Mouse (Mus musculus) CH12.LX (cell line): ENCODE data around the gene Tsr1. TPM values are rescaled to one million over a fixed set of nuclear protein-coding genes. Genes with fewer than 3 reads are reported as not detected.

Experiments
- DNase-seq: peaks from one replicate; pipeline ENCODE4 v3.0.0-alpha.2; 2013; ENCODE audit errors: extremely low read depth
- H3K27ac ChIP-seq: 2 replicates; pipeline ENCODE4 v1.5.1; 2012; ENCODE audit warnings: low read depth, mild to moderate bottlenecking, control low read depth, moderate library complexity; ENCODE audit not compliant: insufficient read depth
- H3K27me3 ChIP-seq: replicated peaks from 2 replicates; pipeline ENCODE3; 2012; ENCODE audit warnings: inconsistent platforms
- H3K36me3 ChIP-seq, 2 experiments: replicated peaks in 1 of 2; 2 replicates each; pipeline versions ENCODE3 to v1.6.1; 2012; ENCODE audit warnings: inconsistent platforms in 1 of 2, low read length in 1 of 2, mild to moderate bottlenecking in 1 of 2, mixed read lengths in 1 of 2, moderate library complexity in 1 of 2; ENCODE audit not compliant: control insufficient read depth in 1 of 2, insufficient read depth in 1 of 2
- H3K4me1 ChIP-seq, 2 experiments: 2 replicates each; pipeline ENCODE4 v1.6.1; 2012; ENCODE audit warnings: inconsistent platforms in 1 of 2, moderate library complexity in 1 of 2; ENCODE audit not compliant: insufficient read depth in 2 of 2, control insufficient read depth in 1 of 2
- H3K4me2 ChIP-seq: 2 replicates; pipeline ENCODE4 v1.6.1; 2012; ENCODE audit warnings: low read depth, mild to moderate bottlenecking, control low read depth; ENCODE audit not compliant: poor library complexity, insufficient read depth, severe bottlenecking
- H3K4me3 ChIP-seq, 3 experiments: fragments of 150-350 bp in 1 of 3; sonication (generic) in 1 of 3; replicated peaks in 1 of 3; 2 replicates each; pipeline versions ENCODE3 to v1.5.1; 2011 to 2012; ENCODE audit warnings: low read depth in 2 of 3, low read length in 2 of 3, mild to moderate bottlenecking in 2 of 3, moderate library complexity in 2 of 3, control low read depth in 1 of 3, improper control_type of control experiment in 1 of 3, inconsistent platforms in 1 of 3, mixed read lengths in 1 of 3; ENCODE audit not compliant: poor library complexity in 1 of 3
- H3K79me2 ChIP-seq: replicated peaks from 2 replicates; pipeline ENCODE4 v1.6.1; 2012; ENCODE audit warnings: mild to moderate bottlenecking, moderate library complexity; ENCODE audit not compliant: control insufficient read depth, poor library complexity, insufficient read depth, severe bottlenecking; ENCODE audit errors: extremely low read depth
- H3K9ac ChIP-seq: 2 replicates; pipeline ENCODE4 v1.6.1; 2012; ENCODE audit warnings: low read depth, mild to moderate bottlenecking, control low read depth, moderate library complexity; ENCODE audit not compliant: insufficient read depth
- H3K9me3 ChIP-seq: replicated peaks from 2 replicates; pipeline ENCODE3; 2012; ENCODE audit warnings: low read length, inconsistent platforms, mixed read lengths
- BHLHE40 ChIP-seq: IDR thresholded peaks from 2 replicates; pipeline ENCODE4 v1.6.1; 2011; ENCODE audit warnings: mild to moderate bottlenecking, low read depth, low read length, improper control_type of control experiment
- GABPA ChIP-seq: IDR thresholded peaks from 2 replicates; pipeline ENCODE4 v1.6.1; 2012; ENCODE audit warnings: low read depth, low read length, improper control_type of control experiment, inconsistent platforms; ENCODE audit not compliant: insufficient replicate concordance
- JUND ChIP-seq: conservative IDR thresholded peaks from 2 replicates; pipeline ENCODE4 v1.6.1; 2011; ENCODE audit warnings: low read depth, low read length, improper control_type of control experiment
- KAT2A ChIP-seq: IDR thresholded peaks from 2 replicates; pipeline ENCODE4 v1.6.1; 2012; ENCODE audit warnings: low read length, improper control_type of control experiment, inconsistent platforms; ENCODE audit not compliant: insufficient replicate concordance
- MAZ ChIP-seq: IDR thresholded peaks from 2 replicates; pipeline ENCODE4 v1.6.1; 2012; ENCODE audit warnings: low read depth, mild to moderate bottlenecking, inconsistent platforms, low read length, improper control_type of control experiment, moderate library complexity
- PAX5 ChIP-seq: IDR thresholded peaks from 2 replicates; pipeline ENCODE4 v1.6.1; 2012; ENCODE audit warnings: low read length, inconsistent platforms, mixed read lengths
- POLR2A ChIP-seq: IDR thresholded peaks from 2 replicates; pipeline ENCODE4 v1.6.1; 2011; ENCODE audit warnings: low read depth, mild to moderate bottlenecking, improper control_type of control experiment, low read length
- SMC3 ChIP-seq: IDR thresholded peaks from 2 replicates; pipeline ENCODE4 v1.6.1; 2011; ENCODE audit warnings: low read depth, low read length, improper control_type of control experiment
- ZC3H11A ChIP-seq: IDR thresholded peaks from 2 replicates; pipeline ENCODE4 v1.6.1; 2012; ENCODE audit warnings: low read depth, mild to moderate bottlenecking, inconsistent platforms, low read length, improper control_type of control experiment
- ZKSCAN1 ChIP-seq: IDR thresholded peaks from 2 replicates; pipeline ENCODE4 v1.6.1; 2012; ENCODE audit warnings: low read depth, inconsistent platforms, low read length, improper control_type of control experiment, borderline replicate concordance
- ZMIZ1 ChIP-seq: IDR thresholded peaks from 2 replicates; pipeline ENCODE4 v1.6.1; 2012; ENCODE audit warnings: low read depth, mild to moderate bottlenecking, inconsistent platforms, low read length, improper control_type of control experiment
- ZNF384 ChIP-seq: IDR thresholded peaks from 2 replicates; pipeline ENCODE4 v1.6.1; 2012; ENCODE audit warnings: low read depth, low read length, improper control_type of control experiment, inconsistent platforms
- dilution Hi-C: fragments of 300-500 bp; cut with MboI; formaldehyde crosslinking; loops from 2 replicates; pipeline ENCODE4 v1.14.3; 2020; ENCODE audit warnings: low sequenced_read_pairs; ENCODE audit not compliant: extremely low pct_unique_long_range_greater_than_20kb, extremely low pct_ligation_motif_present
- in situ Hi-C: fragments of 300-500 bp; cut with MboI; formaldehyde crosslinking; loops from 3 replicates; pipeline ENCODE4 v1.14.3; 2019; ENCODE audit warnings: low sequenced_read_pairs, low pct_ligation_motif_present, low pct_unique_long_range_greater_than_20kb, mixed read lengths
- polyA plus RNA-seq: library from polyadenylated mRNA; unstranded; fragments of >175 nt; gene quantifications from 2 replicates; pipeline ENCODE4 v1.2.1, GENCODE M21; 2012; ENCODE audit warnings: low read depth; ENCODE audit not compliant: insufficient read length
- total RNA-seq, 2 experiments: library from RNA; depleted of rRNA; stranded (reverse); fragments of 300-350 nt in 1 of 2; fragments of >200 nt in 1 of 2; gene quantifications; 2 replicates each; pipeline ENCODE4 v1.2.3; 2012 to 2014

Tsr1 gene
- total and polyA plus RNA-seq, 3 experiments: 85.2 to 149 (median 101) TPM

DNA sequence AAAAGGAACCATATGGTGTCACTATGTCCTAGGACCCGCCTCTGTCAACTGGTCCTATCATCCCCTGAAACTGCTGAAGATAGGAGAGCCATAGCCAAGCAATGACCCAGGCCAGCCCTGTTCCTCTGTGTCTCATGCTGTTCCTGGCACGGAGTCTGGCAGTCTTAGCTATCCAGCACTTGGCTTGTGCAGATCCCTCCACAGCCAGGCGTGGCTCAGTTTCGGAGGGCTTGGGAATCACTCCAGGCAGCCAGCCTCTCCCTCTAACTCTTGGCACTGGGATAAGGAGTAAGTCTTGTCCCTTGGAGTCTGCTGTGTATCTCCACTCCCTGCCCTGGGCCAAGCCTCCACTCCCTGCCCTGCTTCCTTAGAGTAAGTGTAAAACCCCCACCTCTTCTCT lies 31.2 kb upstream of the Tsr1 start:
- TF ChIP-seq PAX5: no peak
- H3K4me1 ChIP-seq: peaks cover 0 to 5% of the 10 kb centered on the region in 2 experiments; a peak in 1 of 4 replicates
- H3K27ac ChIP-seq: no peak overlapping the region
- no peaks in the 10 kb centered on the region for H3K27me3 ChIP-seq
- peaks cover 0 to 23% of the 10 kb centered on the region in 2 experiments for H3K36me3 ChIP-seq
- no peaks in the 10 kb centered on the region for H3K9me3 ChIP-seq
- H3K4me2 ChIP-seq: no peak overlapping the region
- H3K4me3 ChIP-seq: no peak overlapping the region
- in situ Hi-C loops: no loop called here
- no peak for DNase-seq
- H3K79me2 ChIP-seq: no peaks in the 10 kb centered on the region
- no peak overlapping the region for H3K9ac ChIP-seq
- dilution Hi-C loops: no loop called here

DNA sequence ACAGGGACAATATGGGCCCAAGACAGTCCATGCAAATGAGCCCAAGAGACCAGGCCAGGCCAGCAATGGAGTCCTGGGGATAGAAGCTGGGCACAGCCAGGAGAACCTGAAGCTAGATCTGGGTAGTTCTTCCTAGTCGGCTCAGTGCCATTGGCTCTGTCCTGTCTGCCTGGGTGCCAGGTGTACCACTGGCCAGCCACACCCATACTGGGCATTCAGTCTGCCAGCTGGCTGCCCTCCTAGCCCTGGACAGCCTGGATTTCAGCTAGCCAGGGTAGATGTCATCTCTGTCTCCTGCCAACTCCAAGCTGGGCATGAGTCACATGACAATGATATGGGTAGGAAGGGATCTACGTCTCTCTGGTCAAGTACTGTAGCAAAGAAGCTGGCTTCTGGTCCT lies 30.7 kb upstream of the Tsr1 start:
- Histone ChIP-seq H3K4me1 (peaks cover 0 to 5% of the 10 kb centered on the region in 2 experiments; a peak in 1 of 4 replicates), H3K4me3 (no peak overlapping the region), H3K36me3 (peaks cover 0 to 20% of the 10 kb centered on the region in 2 experiments), H3K79me2 (no peaks in the 10 kb centered on the region), H3K9ac (no peak overlapping the region), H3K9me3 (no peaks in the 10 kb centered on the region), H3K4me2 (no peak overlapping the region)
- dilution Hi-C loops: no loop called here
- in situ Hi-C loops: no loop called here
- no peak for TF ChIP-seq SMC3
- no peak for TF ChIP-seq ZMIZ1
- TF ChIP-seq BHLHE40: no peak
- TF ChIP-seq, all 38 proteins: peak for 0
- H3K27ac ChIP-seq: no peak overlapping the region
- no peak for DNase-seq
- H3K27me3 ChIP-seq: no peaks in the 10 kb centered on the region

DNA sequence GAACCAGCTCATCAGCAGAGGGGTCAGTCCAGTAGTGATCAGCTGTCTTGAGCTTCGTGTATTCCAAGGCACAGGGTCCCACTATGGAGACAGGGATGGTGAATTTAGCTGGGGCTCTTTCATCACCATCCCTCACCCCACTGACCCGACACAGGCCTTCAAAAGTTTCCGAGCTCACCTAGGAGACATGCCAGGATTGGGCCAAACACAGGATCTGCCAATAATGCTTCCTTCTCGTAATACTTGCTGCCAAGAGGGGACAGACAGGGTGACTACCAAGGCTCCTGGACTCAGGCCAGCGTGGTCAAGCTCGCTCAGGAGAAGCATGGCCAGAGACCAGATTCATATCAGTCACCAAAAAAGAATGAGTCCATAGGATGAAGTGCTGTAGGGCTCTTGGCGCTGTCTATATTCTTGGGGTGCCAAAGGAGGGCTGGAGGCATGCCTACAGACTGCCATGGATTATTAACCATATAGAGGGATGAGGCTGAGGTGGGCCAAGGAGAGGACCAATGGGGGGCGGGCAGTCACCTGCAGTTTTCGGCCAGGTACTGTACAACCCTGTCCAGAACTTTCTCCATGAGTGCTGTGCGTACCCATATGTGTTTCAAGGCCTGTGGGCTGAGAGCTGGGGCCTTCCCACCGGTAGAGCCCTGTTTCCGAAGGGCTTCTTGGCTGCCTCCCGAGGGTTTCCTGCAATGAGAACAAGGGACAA lies 29.7 kb upstream of the Tsr1 start:
- dilution Hi-C loops: no loop called here
- Histone ChIP-seq H3K27ac (no peak overlapping the region), H3K36me3 (peaks cover 0 to 19% of the 10 kb centered on the region in 2 experiments), H3K4me2 (no peak overlapping the region), H3K4me3 (no peak overlapping the region), H3K27me3 (no peaks in the 10 kb centered on the region), H3K79me2 (no peaks in the 10 kb centered on the region), H3K9me3 (no peaks in the 10 kb centered on the region), H3K4me1 (peaks cover 0 to 5% of the 10 kb centered on the region in 2 experiments; a peak in 1 of 4 replicates), H3K9ac (no peak overlapping the region)
- in situ Hi-C loops: no loop called here
- DNase-seq: no peak
- TF ChIP-seq ZNF384 (no peak), GABPA (no peak), MAZ (no peak), ZKSCAN1 (no peak), PAX5 (no peak), POLR2A (no peak), JUND (no peak), ZC3H11A (no peak), KAT2A (no peak)
